Mouse (Mus musculus): ENCODE results near the gene Get4. TPM values are rescaled to one million over a fixed set of nuclear protein-coding genes. Genes with fewer than 3 reads are reported as not detected.

Gene Get4
- total RNA-seq (2021), result 10 to 100 TPM; 44.8 to 48.9 TPM
- long read RNA-seq, experiment 1, transcript Get4-201 (9 exons, 2,107 nt), result major isoform, 68 of 88 reads
- long read RNA-seq, experiment 1, partial matches to known transcripts, result 6 of 88 reads
- long read RNA-seq, experiment 1, other reads (novel, unspliced or antisense), result 13 of 88 reads
- long read RNA-seq, experiment 2, transcript Get4-201 (9 exons, 2,107 nt), result major isoform, 51 of 77 reads
- long read RNA-seq, experiment 2, partial matches to known transcripts, result 3 of 77 reads
- long read RNA-seq, experiment 2, other reads (novel, unspliced or antisense), result 23 of 77 reads

DNA sequence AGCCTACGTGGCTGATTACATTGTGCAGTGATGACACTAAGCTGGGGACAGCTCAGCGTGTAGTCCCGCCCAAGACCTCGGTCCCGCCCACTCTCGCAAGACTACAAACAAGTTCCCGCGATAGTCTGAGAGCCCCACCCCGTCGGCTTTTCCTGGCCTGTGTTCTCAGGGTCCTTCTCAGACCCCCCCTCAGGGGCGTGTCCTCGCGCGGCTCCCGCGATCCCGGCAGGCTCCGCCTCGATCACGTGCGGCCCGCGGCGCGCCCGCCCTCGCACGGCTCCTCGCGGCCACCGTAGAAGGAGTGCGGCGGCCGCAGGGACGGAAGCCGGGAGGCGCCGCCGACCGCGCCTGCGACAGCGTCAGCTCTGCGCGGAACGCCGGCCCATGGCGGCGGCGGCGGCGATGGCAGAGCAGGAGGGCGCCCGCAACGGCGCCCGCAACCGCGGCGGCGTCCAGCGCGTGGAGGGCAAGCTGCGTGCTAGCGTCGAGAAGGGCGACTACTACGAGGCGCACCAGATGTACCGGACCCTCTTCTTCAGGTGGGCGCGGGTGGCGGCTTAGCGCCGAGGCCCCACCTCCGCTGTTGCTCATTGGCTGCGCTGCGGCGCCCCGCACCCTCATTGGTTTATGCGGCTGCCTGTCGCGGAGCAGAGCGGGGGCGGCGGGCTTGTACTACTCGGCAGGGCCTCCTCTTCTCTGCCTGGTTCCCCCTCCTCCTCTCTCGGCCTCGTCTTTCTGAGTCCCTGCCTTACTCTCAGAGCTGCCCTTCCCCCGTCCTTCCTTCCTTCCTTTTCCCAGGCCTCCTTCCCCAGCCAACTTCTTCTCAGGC lies at the start of gene Get4:
Gene Get4 (plus strand): TSS at position 244 of the 829 bp plus-strand sequence.
- DNase-seq (ENCODE audit: extremely low spot score in 1 of 2, low spot score in 2 of 2), result peak; percentile 96 to 98
- H3K27ac ChIP-seq, result peak within 1 kb of the TSS; percentile 96
- TF ChIP-seq CTCF (IDR thresholded peaks at IDR 0.05), result no peak
- intact Hi-C loops (cut with DNase I), result loop anchor here (2.0 kb wide), 2 partner anchors 51 to 73 kb away; partner anchors contain the start of genes Adap1 and Sun1
- H3K4me3 ChIP-seq, result peak within 1 kb of the TSS; percentile 92

DNA sequence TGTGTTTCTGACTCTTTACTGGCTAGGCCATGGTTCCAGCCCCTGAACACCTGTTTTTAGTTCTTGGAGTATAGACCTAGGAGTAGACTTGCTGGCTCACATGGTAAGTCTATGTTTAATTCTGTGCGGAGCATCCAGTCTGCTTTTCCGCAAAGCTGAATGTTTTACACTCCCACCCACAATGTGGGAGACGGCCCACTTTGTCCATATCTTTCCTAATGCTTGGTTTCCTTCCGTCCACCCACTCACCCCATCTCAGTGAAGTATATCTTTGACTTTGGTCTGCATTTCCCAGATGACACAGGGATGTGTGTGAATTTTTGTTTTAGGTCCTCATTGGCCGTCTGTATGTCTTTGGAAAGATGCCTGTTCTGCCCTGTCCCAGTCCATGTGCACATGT lies 48.8 kb upstream of the Get4 start:
- no peak for TF ChIP-seq CTCF (IDR thresholded peaks at IDR 0.05)
- H3K27ac ChIP-seq, result no peak overlapping the region
- intact Hi-C loops (cut with DNase I), result loop anchor here (5.0 kb wide), 1 partner anchor 119 kb away; no protein-coding TSS in a partner anchor
- no peak for DNase-seq (ENCODE audit: extremely low spot score in 1 of 2, low spot score in 2 of 2)
- H3K4me3 ChIP-seq, result no peak overlapping the region

DNA sequence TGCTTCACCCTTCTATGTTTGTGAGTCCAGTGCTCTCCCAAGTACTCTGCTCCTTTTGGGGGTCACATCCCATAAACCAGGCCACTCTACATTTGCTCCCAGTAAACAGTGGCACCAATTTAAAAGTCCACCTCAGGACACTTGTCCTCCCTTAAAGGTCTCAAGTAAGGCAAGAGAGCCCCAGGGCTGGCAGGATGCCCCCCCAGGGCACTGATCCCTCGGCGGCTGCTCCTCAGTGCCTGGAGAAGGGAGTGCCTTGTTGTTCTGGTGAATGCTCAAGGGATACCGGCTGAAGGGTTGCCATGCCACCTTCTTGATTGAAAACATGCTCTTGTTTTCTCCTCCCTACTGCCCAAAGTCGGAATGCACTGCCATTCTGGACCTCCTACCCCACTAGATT lies 46.0 kb upstream of the Get4 start:
- no peak for TF ChIP-seq CTCF (IDR thresholded peaks at IDR 0.05)
- no peak overlapping the region for H3K4me3 ChIP-seq
- DNase-seq (ENCODE audit: extremely low spot score in 1 of 2, low spot score in 2 of 2), result no peak
- intact Hi-C loops (cut with DNase I), result no loop called here
- peak overlapping the region; percentile 19; the same call in 1 of the 2 replicates for H3K27ac ChIP-seq

DNA sequence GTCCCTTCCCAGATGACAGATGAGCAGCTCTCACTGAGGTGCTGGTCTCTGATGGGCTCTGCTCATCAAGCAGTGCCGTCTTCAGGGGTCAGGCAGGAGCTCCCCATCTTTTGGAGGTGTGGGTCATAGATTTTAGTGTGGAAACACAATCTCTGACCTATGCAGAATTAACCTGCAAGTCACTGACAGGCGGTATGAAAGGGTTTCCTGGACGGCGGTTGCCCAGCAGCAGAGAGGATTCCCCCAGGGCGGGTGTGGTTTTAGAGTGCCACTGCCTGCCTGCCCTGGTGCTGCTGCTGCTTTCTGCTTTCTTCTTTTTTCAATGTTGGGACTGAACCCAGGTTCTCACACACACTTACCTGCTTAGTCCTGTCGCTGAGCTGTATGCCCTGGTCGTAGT lies 45.6 kb upstream of the Get4 start:
- TF ChIP-seq CTCF (IDR thresholded peaks at IDR 0.05), result no peak
- intact Hi-C loops (cut with DNase I), result no loop called here
- no peak for DNase-seq (ENCODE audit: extremely low spot score in 1 of 2, low spot score in 2 of 2)
- Histone ChIP-seq H3K4me3 (no peak overlapping the region), H3K27ac (peak overlapping the region; percentile 19; the same call in 1 of the 2 replicates)

DNA sequence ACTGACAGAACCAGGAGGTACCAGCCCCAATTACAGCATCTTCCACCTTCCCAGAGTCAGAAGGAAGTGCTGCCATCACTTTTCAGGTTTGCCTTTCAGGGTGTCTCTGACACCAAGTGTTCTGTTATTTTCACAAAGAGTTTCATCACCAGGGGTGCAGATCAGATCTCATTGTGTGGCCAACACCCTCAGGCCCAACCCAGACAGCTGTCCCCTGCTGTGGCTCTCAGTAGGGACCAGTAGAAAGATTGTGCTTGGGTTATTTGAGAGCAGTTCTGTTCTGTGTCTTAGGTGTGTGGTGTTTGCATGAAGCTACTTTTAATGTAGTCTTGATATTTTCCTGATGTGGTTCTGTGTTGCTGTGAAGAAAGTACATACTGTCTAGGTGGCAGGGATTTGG lies 43.9 kb upstream of the Get4 start:
- Histone ChIP-seq H3K4me3 (no peak overlapping the region), H3K27ac (no peak overlapping the region)
- intact Hi-C loops (cut with DNase I), result no loop called here
- no peak for TF ChIP-seq CTCF (IDR thresholded peaks at IDR 0.05)
- no peak for DNase-seq (ENCODE audit: extremely low spot score in 1 of 2, low spot score in 2 of 2)

DNA sequence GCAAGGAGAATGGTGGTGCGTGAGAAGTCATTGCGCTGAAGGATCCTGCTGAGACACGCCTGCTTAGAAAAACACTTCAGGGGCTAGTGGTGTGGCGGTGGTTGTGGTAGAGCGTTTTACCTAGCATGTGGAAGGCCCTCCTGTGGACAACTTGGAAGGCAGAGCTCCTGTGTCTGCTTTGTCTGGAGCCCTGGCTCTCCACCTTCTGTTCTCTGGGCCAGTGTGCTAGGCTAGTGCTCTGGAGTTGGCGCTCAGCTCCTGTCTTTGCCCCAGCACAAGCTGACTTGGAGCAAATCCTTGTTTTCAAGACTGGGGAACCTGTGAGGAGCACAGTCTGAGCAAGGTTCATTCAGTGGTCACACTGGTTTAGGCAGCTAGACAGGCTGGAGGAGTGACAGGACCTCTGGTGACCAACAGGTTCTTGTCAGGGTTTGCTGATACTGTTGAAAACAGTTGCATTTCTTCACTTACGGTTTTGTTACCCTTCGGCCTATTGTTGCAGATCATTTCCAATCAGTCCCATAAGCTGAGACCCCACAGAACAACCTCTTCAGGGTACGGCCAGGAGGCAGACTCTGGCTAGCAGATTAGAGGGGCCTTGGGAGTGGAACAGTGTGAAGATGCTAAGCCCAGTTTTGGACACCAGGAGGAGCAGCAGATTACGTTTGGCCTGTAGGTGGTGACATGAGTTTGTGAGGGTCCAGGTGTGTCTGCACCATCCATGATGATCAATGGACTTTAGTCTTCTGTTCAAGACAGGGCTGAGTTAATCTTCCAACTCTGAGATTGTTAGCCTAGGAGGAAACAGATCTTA lies 43.0 kb upstream of the Get4 start:
- no peak overlapping the region for H3K27ac ChIP-seq
- intact Hi-C loops (cut with DNase I), result no loop called here
- peak; percentile 27 for TF ChIP-seq CTCF (IDR thresholded peaks at IDR 0.05)
- H3K4me3 ChIP-seq, result no peak overlapping the region
- no peak for DNase-seq (ENCODE audit: extremely low spot score in 1 of 2, low spot score in 2 of 2)

DNA sequence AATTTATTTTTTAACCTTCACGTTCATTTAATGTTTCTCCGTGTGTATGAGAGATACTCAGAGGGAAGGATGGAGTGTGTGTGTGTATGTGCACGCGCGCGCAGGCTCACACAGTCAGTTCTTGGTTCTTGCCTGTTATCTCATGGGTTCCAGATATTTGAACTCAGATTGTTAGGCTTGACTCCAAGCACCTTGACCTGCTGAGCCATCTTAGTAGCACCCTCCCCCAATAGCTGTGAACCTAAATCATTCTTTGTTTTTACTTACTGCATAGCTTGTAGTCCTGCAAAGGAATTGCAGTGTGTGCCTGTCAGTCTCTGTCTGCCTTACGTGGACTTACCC lies 42.5 kb upstream of the Get4 start:
- intact Hi-C loops (cut with DNase I), result no loop called here
- TF ChIP-seq CTCF (IDR thresholded peaks at IDR 0.05), result no peak
- DNase-seq (ENCODE audit: extremely low spot score in 1 of 2, low spot score in 2 of 2), result no peak

DNA sequence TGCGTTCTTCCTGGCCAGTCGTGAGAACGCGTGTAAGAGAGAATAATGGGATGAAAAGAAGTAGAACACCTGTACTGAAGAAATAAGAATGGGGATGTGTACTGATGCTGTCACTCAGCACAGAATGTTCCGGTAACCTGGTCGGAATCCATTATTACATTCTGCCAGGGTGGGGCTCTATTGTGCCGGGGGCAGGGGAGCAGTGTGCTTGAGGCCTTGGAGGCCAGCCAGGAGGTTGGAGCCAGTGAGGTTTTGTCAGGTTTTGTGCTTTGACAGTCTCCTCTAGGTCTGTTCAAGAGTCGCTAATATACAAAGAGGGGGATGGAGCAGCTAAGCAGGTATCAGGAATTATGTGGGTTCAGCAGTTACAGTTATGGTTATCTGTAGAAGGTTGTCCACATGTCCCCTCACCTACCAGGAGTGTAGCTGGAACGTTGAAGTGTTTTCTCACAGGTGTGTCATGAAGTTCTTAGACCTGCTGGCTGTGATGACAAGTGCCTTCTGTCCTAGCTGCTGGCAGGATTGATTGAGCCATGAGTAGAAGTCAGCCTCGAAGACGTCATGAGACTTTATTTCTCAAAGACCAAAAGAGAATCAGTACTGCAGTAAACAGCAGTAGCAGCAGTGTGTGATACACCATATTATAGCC lies 40.3 kb upstream of the Get4 start:
- H3K4me3 ChIP-seq, result no peak overlapping the region
- intact Hi-C loops (cut with DNase I), result no loop called here
- H3K27ac ChIP-seq, result no peak overlapping the region
- TF ChIP-seq CTCF (IDR thresholded peaks at IDR 0.05), result no peak
- DNase-seq (ENCODE audit: extremely low spot score in 1 of 2, low spot score in 2 of 2), result no peak

More for the DNA sequence above, 42.5 kb upstream of the Get4 start:
- H3K4me3 ChIP-seq, result no peak overlapping the region
- H3K27ac ChIP-seq, result no peak overlapping the region

DNA sequence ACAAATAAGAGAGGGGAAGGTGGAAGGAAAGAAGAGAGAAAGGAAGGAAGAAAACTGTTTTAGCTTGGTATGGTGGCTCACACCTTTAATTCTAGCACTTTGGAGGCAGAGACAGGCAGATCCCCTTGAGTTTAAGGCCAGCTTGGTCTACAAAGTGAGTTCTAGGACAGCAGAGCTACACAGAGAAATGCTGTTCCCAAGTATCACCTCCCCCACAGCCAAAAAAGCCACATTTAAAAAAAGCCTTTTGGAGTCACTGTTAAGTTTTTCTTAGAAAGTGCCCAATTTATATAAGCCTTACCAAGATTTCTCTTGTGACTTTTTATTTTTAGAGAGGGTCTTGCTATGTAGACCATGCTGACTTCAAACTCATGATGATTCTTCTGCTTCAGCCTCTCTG lies 37.8 kb upstream of the Get4 start:
- intact Hi-C loops (cut with DNase I), result no loop called here
- no peak for TF ChIP-seq CTCF (IDR thresholded peaks at IDR 0.05)
- peak overlapping the region; percentile 74 for H3K27ac ChIP-seq
- no peak overlapping the region for H3K4me3 ChIP-seq
- no peak for DNase-seq (ENCODE audit: extremely low spot score in 1 of 2, low spot score in 2 of 2)

DNA sequence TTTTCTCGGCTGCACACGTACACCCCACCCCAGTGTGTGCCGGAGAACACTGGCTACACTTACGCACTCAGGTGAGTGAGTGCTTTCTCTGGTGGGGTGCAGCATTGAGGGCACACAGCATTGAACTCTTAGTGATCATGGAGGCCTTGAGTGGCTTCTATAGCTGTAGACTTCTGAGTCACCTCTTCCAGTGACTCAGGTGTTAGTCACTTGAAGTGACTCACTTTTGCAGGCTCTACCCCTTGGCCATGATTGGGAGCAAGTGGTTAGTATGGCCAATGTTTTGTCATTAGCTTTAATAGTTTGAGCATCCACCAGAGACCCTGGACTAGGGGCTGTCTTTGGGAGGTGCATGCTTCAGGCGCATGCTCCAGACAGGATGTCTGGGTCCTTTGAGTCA lies 36.9 kb upstream of the Get4 start:
- no peak overlapping the region for H3K4me3 ChIP-seq
- DNase-seq (ENCODE audit: extremely low spot score in 1 of 2, low spot score in 2 of 2), result no peak
- H3K27ac ChIP-seq, result peak overlapping the region; percentile 74
- intact Hi-C loops (cut with DNase I), result no loop called here
- TF ChIP-seq CTCF (IDR thresholded peaks at IDR 0.05), result no peak

DNA sequence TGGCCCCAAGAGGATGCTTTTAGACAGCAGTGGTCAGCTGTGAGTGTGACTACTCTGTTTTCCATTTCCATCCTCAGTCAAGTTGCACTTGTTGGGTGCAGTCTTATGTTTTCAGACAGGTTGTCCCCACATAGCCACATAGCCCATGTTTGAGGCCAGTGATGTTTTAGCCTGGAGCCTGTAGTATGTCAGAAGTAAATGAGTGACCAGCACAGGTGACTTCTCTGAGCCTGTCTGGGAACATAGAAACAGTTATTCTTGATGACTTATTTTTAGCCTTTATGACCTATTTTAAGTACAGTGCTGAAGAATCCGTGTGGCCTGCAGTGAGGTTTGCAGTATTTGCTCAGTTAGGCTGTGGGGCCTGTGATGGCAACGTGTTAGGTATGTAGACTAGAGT lies 36.0 kb upstream of the Get4 start:
- no peak for TF ChIP-seq CTCF (IDR thresholded peaks at IDR 0.05)
- H3K4me3 ChIP-seq, result no peak overlapping the region
- H3K27ac ChIP-seq, result peak overlapping the region; percentile 40
- DNase-seq (ENCODE audit: extremely low spot score in 1 of 2, low spot score in 2 of 2), result no peak
- intact Hi-C loops (cut with DNase I), result no loop called here

Measured in left cerebral cortex, adult 2 months (tissue).